Mouse (Mus musculus): ENCODE data around the gene Kcnh1. TPM values are rescaled to one million over a fixed set of nuclear protein-coding genes. Genes with fewer than 3 reads are reported as not detected.

Gene Kcnh1
- total and polyA plus RNA-seq, 3 experiments = 0.05 TPM; not detected in 2

- ATAC-seq (ENCODE audit: extremely low read depth, insufficient number of reproducible peaks, low FRiP score, poor library complexity, severe bottlenecking) = no peak
- TF ChIP-seq POLR2AphosphoS5 (IDR thresholded peaks at IDR 0.05; ENCODE audit: insufficient replicate concordance, low read depth, low read length) = no peak
- no peak for DNase-seq (ENCODE audit: low spot score)
- no peaks in the 10 kb centered on the region for H3K36me3 ChIP-seq (replicated peaks)
- no peaks in the 10 kb centered on the region for H3K27me3 ChIP-seq (ENCODE audit: insufficient read depth, low read length)
- no peaks in the 10 kb centered on the region for H3K4me1 ChIP-seq (ENCODE audit: insufficient read depth, low read depth, low read length)
- peaks cover 31% of the 10 kb centered on the region for H3K9me3 ChIP-seq (replicated peaks)
- H3K4me3 ChIP-seq (ENCODE audit: low read depth, low read length) = no peak overlapping the region
Observed at GRCm38 (mm10) chr1:192533016-192533415, 342.4 kb downstream of the Kcnh1 start.

GRCm38 (mm10) chr1:192536440-192536839, 345.9 kb downstream of the Kcnh1 start:
- no peak for TF ChIP-seq GATA2 (IDR thresholded peaks at IDR 0.05; ENCODE audit: borderline replicate concordance, low read depth, low read length)
- no peak for TF ChIP-seq CTCF (IDR thresholded peaks at IDR 0.05; ENCODE audit: low read depth, low read length)
- peaks cover 22% of the 10 kb centered on the region for H3K9me3 ChIP-seq (replicated peaks)
- H3K4me3 ChIP-seq (ENCODE audit: low read depth, low read length) = no peak overlapping the region
- DNase-seq (ENCODE audit: low spot score) (no peak), ATAC-seq (ENCODE audit: extremely low read depth, insufficient number of reproducible peaks, low FRiP score, poor library complexity, severe bottlenecking) (no peak)
- no peaks in the 10 kb centered on the region for H3K4me1 ChIP-seq (ENCODE audit: insufficient read depth, low read depth, low read length)
- no peaks in the 10 kb centered on the region for H3K36me3 ChIP-seq (replicated peaks)
- H3K27me3 ChIP-seq (ENCODE audit: insufficient read depth, low read length) = no peaks in the 10 kb centered on the region

GRCm38 (mm10) chr1:192537169-192537568, 346.6 kb downstream of the Kcnh1 start:
- Histone ChIP-seq H3K36me3 (replicated peaks) (no peaks in the 10 kb centered on the region), H3K4me3 (ENCODE audit: low read depth, low read length) (no peak overlapping the region), H3K9me3 (replicated peaks) (peaks cover 24% of the 10 kb centered on the region), H3K27me3 (ENCODE audit: insufficient read depth, low read length) (no peaks in the 10 kb centered on the region), H3K4me1 (ENCODE audit: insufficient read depth, low read depth, low read length) (no peaks in the 10 kb centered on the region)
- DNase-seq (ENCODE audit: low spot score) (no peak), ATAC-seq (ENCODE audit: extremely low read depth, insufficient number of reproducible peaks, low FRiP score, poor library complexity, severe bottlenecking) (no peak)
- TF ChIP-seq POLR2AphosphoS5 (IDR thresholded peaks at IDR 0.05; ENCODE audit: insufficient replicate concordance, low read depth, low read length) = no peak
- no peak for TF ChIP-seq CTCF (IDR thresholded peaks at IDR 0.05; ENCODE audit: low read depth, low read length)
- no peak for TF ChIP-seq TAL1 (conservative IDR thresholded peaks at IDR 0.05; ENCODE audit: low read depth, low read length)
- TF ChIP-seq GATA2 (IDR thresholded peaks at IDR 0.05; ENCODE audit: borderline replicate concordance, low read depth, low read length) = no peak
- no peak for TF ChIP-seq GATA1 (IDR thresholded peaks at IDR 0.05; ENCODE audit: borderline replicate concordance, low read length)

- H3K27me3 ChIP-seq (ENCODE audit: insufficient read depth, low read length) = no peaks in the 10 kb centered on the region
- no peak for DNase-seq (ENCODE audit: low spot score)
- no peak for TF ChIP-seq TAL1 (conservative IDR thresholded peaks at IDR 0.05; ENCODE audit: low read depth, low read length)
- no peak for TF ChIP-seq GATA2 (IDR thresholded peaks at IDR 0.05; ENCODE audit: borderline replicate concordance, low read depth, low read length)
- no peak for TF ChIP-seq GATA1 (IDR thresholded peaks at IDR 0.05; ENCODE audit: borderline replicate concordance, low read length)
- ATAC-seq (ENCODE audit: extremely low read depth, insufficient number of reproducible peaks, low FRiP score, poor library complexity, severe bottlenecking) = no peak
- no peak overlapping the region for H3K4me3 ChIP-seq (ENCODE audit: low read depth, low read length)
- peaks cover 53% of the 10 kb centered on the region for H3K9me3 ChIP-seq (replicated peaks)
- H3K36me3 ChIP-seq (replicated peaks) = no peaks in the 10 kb centered on the region
- no peaks in the 10 kb centered on the region for H3K4me1 ChIP-seq (ENCODE audit: insufficient read depth, low read depth, low read length)
Observed at GRCm38 (mm10) chr1:192542093-192542492, 351.5 kb downstream of the Kcnh1 start.

- Histone ChIP-seq H3K4me1 (ENCODE audit: insufficient read depth, low read depth, low read length) (no peaks in the 10 kb centered on the region), H3K4me3 (ENCODE audit: low read depth, low read length) (no peak overlapping the region), H3K36me3 (replicated peaks) (no peaks in the 10 kb centered on the region), H3K9me3 (replicated peaks) (peaks cover 57% of the 10 kb centered on the region), H3K27me3 (ENCODE audit: insufficient read depth, low read length) (no peaks in the 10 kb centered on the region)
- ATAC-seq (ENCODE audit: extremely low read depth, insufficient number of reproducible peaks, low FRiP score, poor library complexity, severe bottlenecking) (no peak), DNase-seq (ENCODE audit: low spot score) (no peak)
- TF ChIP-seq GATA2 (IDR thresholded peaks at IDR 0.05; ENCODE audit: borderline replicate concordance, low read depth, low read length) (no peak), POLR2AphosphoS5 (IDR thresholded peaks at IDR 0.05; ENCODE audit: insufficient replicate concordance, low read depth, low read length) (no peak)
Observed at GRCm38 (mm10) chr1:192543686-192544085, 353.1 kb downstream of the Kcnh1 start.

- Histone ChIP-seq H3K4me3 (ENCODE audit: low read depth, low read length) (no peak overlapping the region), H3K36me3 (replicated peaks) (no peaks in the 10 kb centered on the region), H3K9me3 (replicated peaks) (peaks cover 60% of the 10 kb centered on the region), H3K4me1 (ENCODE audit: insufficient read depth, low read depth, low read length) (no peaks in the 10 kb centered on the region), H3K27me3 (ENCODE audit: insufficient read depth, low read length) (no peaks in the 10 kb centered on the region)
- ATAC-seq (ENCODE audit: extremely low read depth, insufficient number of reproducible peaks, low FRiP score, poor library complexity, severe bottlenecking) (no peak), DNase-seq (ENCODE audit: low spot score) (no peak)
- TF ChIP-seq CTCF (IDR thresholded peaks at IDR 0.05; ENCODE audit: low read depth, low read length) (no peak), TAL1 (conservative IDR thresholded peaks at IDR 0.05; ENCODE audit: low read depth, low read length) (no peak), POLR2AphosphoS5 (IDR thresholded peaks at IDR 0.05; ENCODE audit: insufficient replicate concordance, low read depth, low read length) (no peak)
Observed at GRCm38 (mm10) chr1:192544091-192544490, 353.5 kb downstream of the Kcnh1 start.

GRCm38 (mm10) chr1:192544901-192545300, 354.3 kb downstream of the Kcnh1 start:
- no peaks in the 10 kb centered on the region for H3K27me3 ChIP-seq (ENCODE audit: insufficient read depth, low read length)
- H3K36me3 ChIP-seq (replicated peaks) = no peaks in the 10 kb centered on the region
- peaks cover 64% of the 10 kb centered on the region for H3K9me3 ChIP-seq (replicated peaks)
- no peak for ATAC-seq (ENCODE audit: extremely low read depth, insufficient number of reproducible peaks, low FRiP score, poor library complexity, severe bottlenecking)
- TF ChIP-seq GATA2 (IDR thresholded peaks at IDR 0.05; ENCODE audit: borderline replicate concordance, low read depth, low read length) (no peak), CTCF (IDR thresholded peaks at IDR 0.05; ENCODE audit: low read depth, low read length) (no peak), TAL1 (conservative IDR thresholded peaks at IDR 0.05; ENCODE audit: low read depth, low read length) (no peak), GATA1 (IDR thresholded peaks at IDR 0.05; ENCODE audit: borderline replicate concordance, low read length) (no peak), POLR2AphosphoS5 (IDR thresholded peaks at IDR 0.05; ENCODE audit: insufficient replicate concordance, low read depth, low read length) (no peak)
- H3K4me3 ChIP-seq (ENCODE audit: low read depth, low read length) = no peak overlapping the region
- no peak for DNase-seq (ENCODE audit: low spot score)
- H3K4me1 ChIP-seq (ENCODE audit: insufficient read depth, low read depth, low read length) = no peaks in the 10 kb centered on the region

Data from G1E (cell line).